Mouse (Mus musculus) cerebellum, postnatal 14 days (tissue): Measurements from ENCODE around the gene Cacng4.

ENCODE experiments used
- DNase-seq, 2 experiments: peaks; one replicate each; pipeline ENCODE4 v3.0.0; 2021; ENCODE audit warnings: mixed read lengths in 2 of 2

The Cacng4 gene

DNA sequence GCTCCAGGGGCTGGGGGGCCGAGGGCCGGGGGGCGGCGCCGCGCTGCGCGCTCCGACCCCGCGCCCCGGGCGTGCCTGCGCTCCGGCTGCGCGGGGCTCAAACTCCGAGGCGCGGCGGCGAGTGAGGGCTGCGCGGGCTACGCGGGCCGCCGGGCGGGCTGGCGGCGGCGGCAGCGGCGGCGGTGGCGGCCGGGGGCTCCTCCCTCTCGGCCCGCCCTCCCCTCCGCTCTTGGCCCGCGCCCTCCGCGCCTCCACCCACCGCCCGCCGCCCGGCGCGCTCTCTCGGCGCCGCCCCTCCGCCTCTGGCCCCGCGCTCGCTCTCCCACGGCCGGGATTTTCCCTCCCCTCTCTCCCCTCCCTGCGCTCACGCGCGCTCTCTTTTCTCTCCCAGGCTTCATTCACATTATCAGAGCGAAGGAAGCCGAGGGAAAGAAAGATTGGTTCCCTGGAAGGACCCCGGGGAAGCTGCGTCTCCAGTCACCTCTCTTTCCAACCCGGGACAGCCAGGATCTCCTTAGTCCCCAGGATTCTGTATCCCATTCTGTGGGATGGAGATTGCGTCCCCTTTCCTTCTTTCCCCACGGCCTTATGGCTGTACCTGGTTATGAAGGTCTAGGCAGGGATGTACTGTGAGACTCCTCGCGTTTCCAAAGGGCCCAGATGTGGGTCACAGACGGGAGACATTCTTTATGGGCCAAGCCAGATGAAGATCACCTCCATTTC is at the start of gene Cacng4:
Gene Cacng4 (minus strand): TSS at position 11 of the 723 bp plus-strand sequence.
- peak; percentile 35 to 41 for DNase-seq

DNA sequence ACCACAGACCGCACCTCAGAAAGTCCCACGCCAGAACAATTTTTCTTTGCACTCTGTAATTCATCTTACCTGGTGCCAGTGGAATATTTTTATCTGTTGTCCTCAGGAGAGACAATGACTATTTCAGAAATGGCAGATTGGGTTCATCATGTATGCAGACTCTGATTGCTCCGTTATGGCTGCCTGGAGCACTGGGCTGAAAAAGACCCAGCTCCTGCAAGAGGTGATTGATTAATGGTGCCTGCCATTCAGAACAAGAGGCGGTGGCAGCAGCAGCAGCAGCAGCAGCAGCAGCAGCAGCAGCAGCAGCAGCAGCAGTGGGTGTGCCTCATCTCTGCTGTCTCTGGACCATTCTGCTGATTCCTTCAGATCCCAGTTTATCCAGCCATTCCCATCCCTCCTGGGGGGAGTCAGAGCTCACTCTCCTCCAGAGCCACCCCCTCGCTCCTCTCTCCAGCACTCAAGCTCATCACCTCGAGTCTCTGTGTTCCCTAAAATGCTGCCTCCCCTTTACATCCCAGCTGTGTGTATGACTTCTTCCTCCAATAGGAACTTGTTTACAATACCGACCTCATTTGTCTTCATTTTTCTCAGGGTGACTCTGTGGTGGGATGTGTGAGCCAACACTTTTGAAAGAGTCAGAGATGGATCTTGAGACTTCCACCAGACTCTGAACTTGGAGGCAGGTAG is 39.1 kb upstream of the Cacng4 start:
- no peak for DNase-seq

DNA sequence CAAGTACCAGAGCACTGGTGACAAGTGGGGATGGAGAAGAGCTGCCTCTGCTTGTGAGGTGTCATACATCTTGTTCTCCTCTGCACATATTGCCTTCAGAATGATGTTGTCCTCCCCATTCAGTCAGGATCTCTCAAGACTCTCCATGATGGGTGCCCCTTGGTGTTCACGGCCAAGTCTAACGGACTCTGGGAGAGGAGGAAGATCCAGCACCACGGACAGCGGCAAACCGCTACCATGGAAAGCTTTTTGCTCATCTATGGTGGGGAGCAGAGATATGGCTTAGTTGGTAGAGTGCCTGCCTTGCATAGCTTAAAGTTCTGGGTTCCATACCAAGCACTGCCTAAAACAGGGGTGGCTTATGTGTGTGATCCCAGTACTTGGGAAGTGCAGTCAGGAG is 22.8 kb upstream of the Cacng4 start:
- DNase-seq, result no peak

DNA sequence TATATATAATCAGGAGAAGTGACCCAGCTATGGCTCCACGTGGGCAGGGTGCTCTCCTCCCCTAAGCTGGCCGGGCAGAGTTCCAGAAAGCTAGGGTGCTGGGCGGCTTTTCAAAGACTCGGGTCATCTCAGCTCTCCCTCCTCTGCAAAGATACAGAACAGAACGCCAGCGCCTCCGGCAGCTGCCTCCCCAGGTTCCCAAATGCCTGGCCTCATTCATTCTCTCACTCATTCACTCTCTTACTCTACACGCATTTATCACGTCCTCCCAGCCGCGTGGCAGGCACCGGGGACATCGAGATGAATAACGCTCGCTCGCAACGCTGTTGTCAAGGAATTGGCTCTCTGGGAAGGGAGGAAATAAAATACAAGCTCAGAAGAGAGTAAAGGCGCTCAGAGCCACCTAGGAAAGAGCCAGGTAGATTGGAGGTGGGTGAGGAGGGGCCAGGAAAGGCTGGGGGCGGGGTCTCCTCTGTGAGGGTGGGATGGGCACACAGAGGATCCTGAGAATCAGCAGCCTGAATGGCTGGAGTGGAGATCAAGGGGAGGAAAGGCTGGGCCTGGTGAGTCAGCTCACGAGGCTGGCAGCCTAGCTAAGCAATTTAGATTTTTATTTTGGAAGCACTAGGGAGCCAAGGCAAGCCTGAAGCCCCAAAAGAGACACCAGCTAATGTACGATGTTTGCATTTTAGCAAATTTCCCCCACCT is 18.7 kb upstream of the Cacng4 start:
- peak; percentile 50 to 61 for DNase-seq

DNA sequence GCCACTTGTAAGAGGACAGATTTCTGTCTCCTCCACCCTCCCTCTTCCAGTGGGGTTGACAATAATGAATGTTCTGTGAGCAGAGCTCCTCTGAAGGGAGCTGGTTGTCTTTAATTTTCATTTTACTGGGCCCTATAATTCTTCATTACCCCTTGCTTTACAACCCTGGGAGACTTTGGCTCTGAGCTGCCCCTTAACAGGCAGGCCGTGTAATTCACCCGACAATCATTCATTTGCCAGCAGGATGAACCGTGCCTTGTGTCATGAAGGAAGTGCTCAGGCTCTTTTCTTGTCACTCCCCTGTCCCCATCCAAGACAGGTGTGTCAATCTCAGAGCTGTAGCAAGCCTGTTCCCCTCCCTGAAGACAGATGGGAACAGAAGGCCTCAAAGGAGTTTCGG is 18.1 kb upstream of the Cacng4 start:
- no peak for DNase-seq

DNA sequence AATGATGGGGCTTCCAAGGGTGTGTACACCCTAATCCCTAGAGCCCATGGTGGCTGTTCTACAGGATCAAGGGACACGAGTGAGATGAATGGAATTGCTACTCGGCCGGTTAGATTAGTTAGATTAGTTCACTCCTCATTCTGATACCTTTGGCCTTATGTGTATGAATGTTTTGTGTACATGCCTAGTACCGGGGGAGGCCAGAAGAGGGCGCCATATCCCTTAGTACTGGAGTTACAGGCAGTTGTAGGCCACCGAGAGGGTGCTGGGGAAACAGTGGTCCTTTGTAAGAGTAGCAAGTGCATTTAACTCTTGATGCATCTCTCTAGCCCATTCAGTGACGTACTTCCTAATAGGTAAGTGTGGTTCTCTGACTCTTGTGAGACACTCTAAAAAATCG is 14.2 kb upstream of the Cacng4 start:
- peak in 1 of 2 experiments; percentile 59 for DNase-seq

DNA sequence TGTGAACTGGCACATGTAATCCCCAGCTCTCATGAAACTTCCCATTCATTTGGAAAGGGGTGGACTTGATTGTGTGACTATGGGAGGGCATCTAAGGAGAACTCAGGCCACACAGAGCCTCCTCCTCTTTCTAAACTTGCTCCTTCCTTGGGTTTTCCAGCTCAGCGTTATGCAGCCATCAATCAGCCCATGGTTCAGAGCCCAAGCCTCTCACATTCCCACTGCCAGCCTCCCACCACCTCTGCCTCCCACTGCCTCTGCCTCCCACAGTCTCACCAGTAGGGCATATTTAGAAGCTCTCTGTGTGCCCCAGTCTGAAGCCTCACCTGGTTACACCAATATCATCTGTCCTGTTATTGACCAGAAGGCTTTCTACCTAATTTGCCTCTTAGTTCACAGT is 11.7 kb upstream of the Cacng4 start:
- DNase-seq, result no peak

DNA sequence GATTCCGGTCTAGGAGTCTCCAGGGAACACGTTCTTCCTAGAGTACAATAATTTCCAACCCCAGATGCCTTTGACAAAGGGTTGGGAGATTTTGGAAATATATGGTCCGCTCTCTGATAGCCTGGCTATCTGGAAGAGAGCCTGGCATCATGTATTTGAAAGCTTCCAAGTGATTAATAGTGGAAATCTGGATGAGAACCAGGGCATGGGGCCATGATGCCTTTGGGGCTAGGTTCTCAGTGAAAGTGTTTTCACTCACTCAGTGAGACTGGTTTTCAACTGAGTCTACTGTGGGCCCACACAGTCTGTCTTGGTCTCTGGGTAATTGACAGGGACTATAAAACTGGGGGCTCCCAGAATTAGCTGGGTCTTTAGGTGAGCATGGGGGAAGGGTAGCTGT is 7.6 kb upstream of the Cacng4 start:
- DNase-seq, result peak in 1 of 2 experiments; percentile 37

DNA sequence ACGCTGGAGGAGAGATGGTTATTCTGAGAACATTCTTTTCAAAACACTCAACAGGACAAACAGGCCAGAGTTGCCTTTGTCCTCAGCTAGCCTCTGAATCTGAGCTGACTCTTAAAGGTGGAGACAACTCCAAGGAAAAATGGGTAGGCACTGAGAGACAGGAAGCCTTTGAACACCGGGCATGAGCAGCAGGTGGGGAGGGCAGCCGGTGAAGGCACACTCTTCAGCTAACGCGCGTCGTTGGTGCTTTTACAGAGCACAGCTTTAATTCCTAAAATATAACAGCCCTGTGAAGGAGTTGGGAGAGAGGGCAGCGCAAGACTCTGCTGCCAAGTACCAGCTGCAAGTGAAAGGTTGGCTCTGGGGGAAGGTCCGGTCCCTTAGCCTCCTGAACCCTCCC is 5.0 kb upstream of the Cacng4 start:
- DNase-seq, result no peak

DNA sequence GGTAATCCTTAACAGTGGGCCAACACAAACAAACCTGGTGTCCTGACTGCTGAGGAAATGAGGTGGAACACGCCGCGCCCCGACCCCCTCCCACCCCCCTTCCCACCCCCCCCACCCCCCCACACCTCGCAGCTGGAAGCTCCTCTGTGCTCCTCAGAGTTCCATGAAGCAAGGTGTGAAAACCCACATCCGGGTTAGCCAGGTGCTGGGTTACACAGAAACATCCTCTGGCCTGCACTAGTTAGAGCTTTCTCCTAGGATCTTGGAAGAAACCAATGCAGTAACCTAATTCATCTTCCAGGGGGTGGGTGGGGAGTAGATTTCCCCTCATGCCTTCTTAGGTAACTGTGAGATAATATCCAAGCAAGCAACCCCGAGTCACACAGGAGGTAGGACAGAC is 2.0 kb upstream of the Cacng4 start:
- no peak for DNase-seq

DNA sequence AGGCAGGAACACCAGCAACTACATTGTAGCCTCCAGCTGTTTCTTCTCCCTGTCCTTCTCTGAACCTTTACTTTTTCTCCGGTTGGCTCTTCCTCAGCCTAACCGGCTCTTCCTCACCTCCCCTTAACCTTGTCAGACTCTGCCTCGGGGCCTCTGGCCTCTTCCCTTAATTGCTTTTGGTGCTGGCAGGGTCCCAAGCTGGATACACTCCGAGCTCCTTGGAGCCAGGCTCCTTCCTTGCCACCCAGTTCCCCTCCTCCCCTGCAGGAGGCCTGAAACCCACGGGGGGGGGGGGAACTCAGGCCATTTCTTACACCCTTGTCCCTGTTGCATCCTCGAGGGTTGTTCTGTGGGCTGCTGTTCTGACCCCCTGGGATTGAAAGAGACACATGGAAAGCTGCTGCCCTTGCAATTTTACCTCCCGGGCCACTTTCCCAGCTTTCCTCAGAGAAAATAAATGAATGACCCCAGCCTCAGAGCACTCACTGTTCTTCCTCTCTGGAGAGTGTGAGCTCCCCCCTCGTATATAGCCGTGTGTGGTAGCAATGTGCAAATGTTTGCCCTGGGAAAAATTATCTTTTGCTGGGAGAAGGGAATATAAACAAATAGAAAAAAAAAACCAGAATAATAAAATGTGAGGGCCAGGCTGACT is 1.2 kb upstream of the Cacng4 start:
- peak in 1 of 2 experiments; percentile 49 for DNase-seq

DNA sequence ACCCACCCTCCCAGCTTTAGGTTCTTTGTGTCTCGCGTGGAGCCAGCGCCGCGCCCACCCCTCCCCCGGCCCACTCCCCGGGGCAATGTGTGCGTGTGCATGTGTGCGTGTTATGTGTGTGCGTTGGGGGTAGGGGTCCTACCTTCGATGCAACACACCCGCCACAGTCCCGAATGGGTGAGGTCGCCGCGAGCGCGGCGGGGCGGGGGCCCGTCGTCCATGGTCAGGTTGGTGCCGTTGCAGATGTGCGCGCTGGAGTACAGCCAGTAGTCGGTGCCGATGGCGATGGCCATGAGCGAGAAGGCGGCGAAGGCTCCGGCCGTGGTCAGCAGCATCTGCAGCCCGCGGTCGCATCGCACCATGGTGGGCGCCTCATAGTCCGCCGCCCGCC is 259 bp downstream of the Cacng4 start:
- DNase-seq, result peak; percentile 33 to 42

DNA sequence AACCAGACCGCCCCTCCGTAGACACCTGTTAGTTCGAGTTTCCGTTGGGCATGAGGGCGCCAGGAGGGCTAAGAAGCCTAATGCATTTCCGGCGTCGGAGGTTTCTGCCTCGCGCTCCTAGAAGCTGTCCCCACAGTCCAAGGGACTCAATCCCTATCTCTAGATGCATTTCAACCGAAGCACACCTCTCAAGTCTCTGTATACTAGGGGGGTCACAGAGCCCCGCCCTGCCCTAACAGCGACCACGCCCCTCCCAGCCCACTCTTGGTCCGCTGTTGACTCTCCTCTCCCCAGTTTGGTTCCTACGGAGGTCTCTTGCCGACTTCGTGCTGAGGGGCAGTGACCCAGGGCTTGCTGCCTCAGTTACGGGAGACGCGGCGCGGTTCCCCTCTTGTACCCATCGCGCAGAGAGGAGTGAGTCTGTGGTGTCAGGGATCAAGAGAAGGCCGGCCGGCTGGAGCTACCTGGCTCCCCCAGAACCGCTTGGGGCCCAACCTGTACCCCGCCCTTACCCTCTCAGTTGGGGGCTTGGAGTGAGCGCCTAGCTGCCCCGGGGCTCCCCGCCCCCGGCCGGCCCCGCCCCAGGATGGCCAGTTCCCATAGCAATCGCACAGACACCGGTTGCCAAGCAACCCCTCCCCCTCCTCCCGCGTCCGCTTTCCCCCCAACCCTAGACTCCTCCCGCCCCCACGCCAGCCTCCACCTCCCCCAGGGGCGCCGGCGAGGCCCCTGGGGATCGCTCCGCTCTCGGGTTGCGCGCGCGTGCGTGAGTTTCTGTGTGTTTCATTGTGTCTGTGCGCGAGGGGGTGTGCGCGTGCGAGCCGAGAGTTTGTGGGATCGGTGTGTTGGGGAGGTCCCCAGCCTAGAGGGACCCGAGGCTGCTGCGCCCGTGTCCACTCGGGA is 906 bp downstream of the Cacng4 start:
- peak; percentile 32 to 57 for DNase-seq

DNA sequence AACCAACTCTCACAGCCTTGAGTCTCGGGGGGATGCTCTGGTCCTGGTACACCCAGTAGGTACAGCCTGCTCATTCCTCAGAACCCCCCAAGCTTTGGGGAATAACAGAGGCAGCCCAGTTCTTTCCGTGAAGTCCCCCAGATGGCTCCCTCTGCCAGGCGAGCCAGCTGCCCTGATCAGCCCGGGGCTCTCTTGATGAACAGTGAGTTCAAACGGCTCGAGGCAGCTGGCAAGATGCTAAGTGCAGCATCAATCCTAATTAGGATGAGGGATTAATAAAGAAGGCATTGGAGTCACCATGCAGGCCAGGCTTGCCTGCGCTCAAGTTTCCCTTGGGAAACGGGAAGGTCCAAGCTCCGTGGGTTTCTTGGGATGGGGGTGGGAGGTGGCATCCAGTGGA is 2.2 kb downstream of the Cacng4 start:
- peak in 1 of 2 experiments; percentile 36 for DNase-seq

DNA sequence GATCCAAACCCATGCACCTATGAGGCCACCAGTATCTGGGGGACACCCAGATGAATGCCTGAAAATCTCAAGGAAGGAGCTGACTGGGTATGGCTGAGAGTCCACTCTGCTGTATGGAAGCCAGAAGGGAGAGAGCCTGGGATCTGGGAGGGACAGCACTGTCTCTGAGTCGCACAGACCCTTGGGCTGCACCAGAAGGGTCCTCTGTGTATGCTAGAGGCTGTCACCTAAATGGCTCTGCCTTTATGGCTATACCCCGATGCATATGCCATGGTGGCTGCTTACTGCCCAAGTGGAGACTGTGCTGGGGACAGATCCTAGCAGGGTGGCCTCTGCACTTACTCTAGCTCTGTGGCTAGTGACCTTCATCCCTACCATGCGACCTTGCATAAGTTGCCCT is 8.6 kb downstream of the Cacng4 start:
- DNase-seq, result no peak

DNA sequence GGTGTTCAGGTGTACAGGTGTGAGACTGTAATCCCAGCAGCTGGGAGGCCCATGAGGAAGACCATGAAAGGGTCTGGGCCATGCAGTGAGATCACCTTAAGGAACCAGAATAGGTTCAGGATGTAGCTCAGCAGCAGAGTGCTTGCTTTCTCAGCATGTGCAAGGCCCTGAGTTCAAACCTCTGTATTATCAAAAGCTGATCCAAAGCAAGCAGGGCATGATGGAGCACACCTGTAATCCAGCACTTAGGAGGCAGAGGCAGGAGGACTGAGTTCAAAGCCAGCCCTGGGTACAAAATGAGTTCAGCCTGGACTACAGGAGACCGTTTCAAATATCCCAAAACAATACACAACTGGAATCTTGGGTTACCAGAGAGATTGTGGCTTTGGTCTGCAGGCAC is 9.1 kb downstream of the Cacng4 start:
- DNase-seq, result no peak

DNA sequence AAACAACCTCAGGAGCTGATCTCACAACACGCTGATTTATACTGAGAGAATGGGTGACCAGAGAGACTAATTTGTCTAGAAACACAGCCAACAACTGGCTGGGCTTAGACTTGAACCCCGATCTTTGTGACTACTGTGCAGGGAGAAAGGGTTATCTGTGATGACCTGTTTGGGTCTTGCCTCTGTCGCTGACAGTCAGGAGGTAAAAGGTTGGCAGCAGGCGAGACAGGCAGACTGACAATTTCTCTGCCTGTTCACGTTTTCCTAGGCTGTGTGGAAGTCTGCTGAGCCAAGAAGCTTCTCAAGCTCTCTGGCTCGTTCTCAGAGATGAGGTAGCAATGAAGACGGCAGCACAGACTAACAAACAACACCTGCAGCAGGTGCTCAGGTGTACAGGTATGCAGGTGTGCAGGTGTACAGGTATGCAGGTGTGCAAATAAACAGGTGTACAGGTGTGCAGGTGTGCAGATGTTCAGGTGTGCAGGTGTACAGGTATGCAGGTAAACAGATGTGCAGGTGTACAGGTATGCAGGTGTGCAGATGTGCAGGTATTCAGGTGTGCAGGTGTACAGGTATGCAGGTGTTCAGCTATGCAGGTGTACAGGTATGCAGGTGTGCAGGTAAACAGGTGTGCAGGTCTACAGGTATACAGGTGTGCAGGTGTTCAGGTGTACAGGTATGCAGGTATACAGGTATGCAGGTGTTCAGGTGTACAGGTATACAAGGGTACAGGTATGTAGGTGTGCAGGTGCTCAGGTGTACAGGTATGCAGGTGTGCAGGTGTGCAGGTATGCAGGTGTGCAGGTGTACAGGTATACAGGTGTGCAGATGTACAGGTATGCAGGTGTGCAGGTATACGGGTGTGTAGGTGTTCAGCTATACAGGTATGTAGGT is 10.2 kb downstream of the Cacng4 start:
- no peak for DNase-seq

DNA sequence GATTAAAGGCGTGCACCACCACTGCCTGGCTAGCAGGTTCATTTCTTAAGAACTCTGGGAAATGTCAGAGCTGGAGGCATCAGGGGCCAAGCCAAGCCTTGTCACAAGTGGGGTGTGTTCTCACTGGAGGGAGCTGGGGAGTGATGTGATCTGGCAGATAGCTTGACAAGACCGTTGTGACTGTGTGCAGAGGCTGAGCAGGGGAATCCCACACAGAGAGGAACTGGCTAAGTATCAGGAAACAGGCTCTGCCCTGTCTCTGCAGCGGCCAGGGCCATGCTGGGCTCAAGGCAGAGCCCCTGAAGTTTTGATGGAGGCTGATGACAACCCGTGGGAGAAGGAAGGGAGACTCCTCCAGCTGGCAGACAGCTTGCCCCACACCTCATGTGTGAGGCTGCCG is 11.8 kb downstream of the Cacng4 start:
- no peak for DNase-seq

DNA sequence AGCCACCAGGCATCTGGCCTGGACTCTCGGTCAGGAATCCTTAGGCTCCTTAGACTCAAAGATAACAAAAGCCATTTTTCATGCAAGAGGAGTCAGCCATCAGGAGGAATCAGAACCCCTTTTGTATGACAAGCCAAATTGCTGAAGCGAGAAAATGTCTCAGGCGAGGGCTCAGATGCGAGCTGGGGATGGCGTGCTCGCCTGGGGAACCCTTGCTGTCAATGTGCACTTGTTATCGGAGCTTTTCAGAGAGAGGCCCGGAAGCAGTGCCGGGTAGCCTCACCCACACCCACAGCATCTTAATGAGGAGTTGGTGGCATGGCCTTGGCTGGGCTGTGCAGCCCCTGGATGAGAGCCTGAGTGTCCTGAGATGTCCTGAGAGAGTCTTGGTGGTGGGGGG is 15.5 kb downstream of the Cacng4 start:
- DNase-seq, result peak in 1 of 2 experiments; percentile 29

DNA sequence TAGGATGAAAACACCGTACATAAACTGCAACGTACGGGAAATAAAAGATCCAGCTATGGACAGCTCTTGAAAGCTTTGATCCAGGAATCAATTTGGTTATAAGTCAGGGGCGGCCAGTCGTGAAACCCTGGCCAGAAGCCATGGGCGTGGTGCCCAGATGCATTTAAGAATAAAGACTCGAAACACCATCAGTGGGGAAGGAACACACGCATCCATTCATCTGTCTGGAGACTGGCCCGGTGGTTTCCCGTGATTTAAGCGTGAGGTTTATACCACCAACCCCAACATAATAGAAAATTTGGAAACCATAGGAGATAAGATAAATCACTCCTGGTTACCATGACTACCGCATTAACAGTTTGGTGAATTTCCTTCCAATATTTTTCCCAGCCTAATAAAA is 16.9 kb downstream of the Cacng4 start:
- peak in 1 of 2 experiments; percentile 55 for DNase-seq

DNA sequence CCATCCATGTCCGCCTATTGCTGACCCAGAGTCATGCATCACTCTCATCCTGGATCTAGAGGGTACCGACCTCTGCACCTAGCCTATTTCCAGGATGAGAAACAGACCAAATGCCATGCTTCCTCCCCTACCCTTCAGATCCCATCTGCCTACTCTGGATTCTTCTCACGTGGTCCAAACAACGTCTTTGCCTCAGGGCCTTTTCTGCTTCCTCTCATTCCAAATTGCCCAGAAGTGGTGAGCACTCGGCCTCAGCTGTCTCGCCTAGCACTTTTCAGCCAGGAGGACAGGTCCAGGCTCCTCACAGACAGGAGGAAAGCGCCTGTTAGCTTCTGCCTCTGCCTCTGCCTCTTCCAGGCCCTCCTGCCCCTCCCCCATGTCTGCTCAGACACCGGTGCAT is 21.0 kb downstream of the Cacng4 start:
- no peak for DNase-seq
